Mouse (Mus musculus) lung, postnatal 0 days (tissue): ENCODE measurements at regions not wholly inside any gene's neighbourhood (a gene's known extent, or its start where the extent isn't known, plus 50 kb on each side); places are given as distances from the start of the nearest gene placed in this dataset.

Source experiments
- ATAC-seq: fragments of 200-750 bp; cut with Nextera tagmentation; 2 replicates; pipeline ENCODE4 v1.8.0; 2017; ENCODE audit warnings: moderate library complexity
- DNase-seq: peaks from one replicate; pipeline ENCODE4 v3.0.0-alpha.2; 2016; ENCODE audit warnings: low spot score
- H3K27ac ChIP-seq: fragments of 300-500 bp; sonication (generic); 2 replicates; pipeline ENCODE4 v1.5.1; 2014; ENCODE audit warnings: antibody characterized with exemption, mild to moderate bottlenecking, low read length, mixed read lengths
- H3K27me3 ChIP-seq: fragments of 300-500 bp; sonication (generic); replicated peaks from 2 replicates; pipeline ENCODE4 v1.6.1; 2014; ENCODE audit warnings: low read length, mixed read lengths; ENCODE audit not compliant: insufficient read depth
- H3K36me3 ChIP-seq: fragments of 300-500 bp; sonication (generic); 2 replicates; pipeline ENCODE4 v1.6.1; 2014; ENCODE audit warnings: low read length, mixed read lengths; ENCODE audit not compliant: insufficient read depth
- H3K4me1 ChIP-seq: fragments of 300-500 bp; sonication (generic); 2 replicates; pipeline ENCODE4 v1.6.1; 2014; ENCODE audit warnings: antibody characterized with exemption, low read depth, low read length, mixed read lengths; ENCODE audit not compliant: insufficient read depth
- H3K4me2 ChIP-seq: fragments of 300-500 bp; sonication (generic); replicated peaks from 2 replicates; pipeline ENCODE4 v1.6.1; 2014; ENCODE audit warnings: low read depth, mild to moderate bottlenecking, low read length, moderate library complexity, mixed read lengths
- H3K4me3 ChIP-seq: fragments of 300-500 bp; sonication (generic); 2 replicates; pipeline ENCODE4 v1.5.1; 2014; ENCODE audit warnings: low read depth, low read length
- H3K9ac ChIP-seq: fragments of 300-500 bp; sonication (generic); replicated peaks from 2 replicates; pipeline ENCODE4 v1.6.1; 2014; ENCODE audit warnings: low read depth, mild to moderate bottlenecking
- H3K9me3 ChIP-seq: fragments of 300-500 bp; sonication (generic); 2 replicates; pipeline ENCODE4 v1.6.1; 2016; ENCODE audit warnings: low read length, mixed read lengths
- CTCF ChIP-seq: IDR thresholded peaks from 2 replicates; pipeline ENCODE4 v1.5.1; 2016; ENCODE audit warnings: antibody characterized with exemption, mild to moderate bottlenecking
- EP300 ChIP-seq: IDR thresholded peaks from 2 replicates; pipeline ENCODE4 v1.6.1; 2016; ENCODE audit warnings: antibody characterized with exemption, mild to moderate bottlenecking, control low read depth
- WGBS: fragments of 180-500 bp; shearing (Covaris S2); extraction: QIAGEN DNeasy Blood & Tissue Kit; methylation state at CpG from one replicate; pipeline ENCODE4 v1.1.7; 2014; 5-methylcytosine and 5-hydroxymethylcytosine counted together

DNA sequence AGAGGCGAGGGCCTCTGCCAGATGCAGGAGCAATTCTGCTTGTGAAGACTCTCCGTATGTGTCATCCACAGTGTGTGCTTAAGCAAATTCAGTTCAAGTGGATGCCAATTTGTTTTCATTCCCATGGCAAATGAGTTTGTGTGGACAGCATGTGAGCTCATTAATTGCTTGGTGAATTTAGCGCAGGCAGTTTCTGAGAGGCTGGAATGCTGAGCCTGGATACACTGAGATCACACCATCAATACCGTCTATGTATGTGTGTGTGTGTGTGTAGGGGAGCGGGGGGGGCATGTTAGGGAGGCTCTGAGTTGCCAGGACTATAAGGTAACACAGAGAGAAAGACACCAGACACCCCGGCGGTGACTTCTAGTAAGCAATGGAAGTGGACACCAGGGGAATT, 191.9 kb downstream of the C1d start:
- H3K36me3 ChIP-seq = no peaks in the 10 kb centered on the region
- no peak overlapping the region for H3K4me2 ChIP-seq
- 91% methylated on average over 7 of the region's 7 CpGs for WGBS
- no peaks in the 10 kb centered on the region for H3K27me3 ChIP-seq
- no peak overlapping the region for H3K27ac ChIP-seq
- no peaks in the 10 kb centered on the region for H3K9me3 ChIP-seq
- no peak overlapping the region for H3K9ac ChIP-seq
- no peaks in the 10 kb centered on the region for H3K4me1 ChIP-seq
- DNase-seq (no peak), ATAC-seq (no peak)
- TF ChIP-seq EP300 (no peak), CTCF (no peak)
- no peak overlapping the region for H3K4me3 ChIP-seq

- DNase-seq (no peak), ATAC-seq (no peak)
- H3K4me3 ChIP-seq = no peak overlapping the region
- H3K36me3 ChIP-seq = no peaks in the 10 kb centered on the region
- H3K27ac ChIP-seq = no peak overlapping the region
- H3K4me1 ChIP-seq = no peaks in the 10 kb centered on the region
- no peak overlapping the region for H3K4me2 ChIP-seq
- H3K9ac ChIP-seq = no peak overlapping the region
- no peaks in the 10 kb centered on the region for H3K9me3 ChIP-seq
- 69% methylated on average over 7 of the region's 7 CpGs for WGBS
- no peaks in the 10 kb centered on the region for H3K27me3 ChIP-seq
- TF ChIP-seq CTCF = no peak
- TF ChIP-seq EP300 = no peak
These were observed 193.1 kb downstream of the C1d start for GRCm38 (mm10) chr11:17450360-17451045.

GRCm38 (mm10) chr11:17451451-17451850, 194.1 kb downstream of the C1d start:
- Histone ChIP-seq H3K36me3 (no peaks in the 10 kb centered on the region), H3K4me2 (no peak overlapping the region), H3K4me1 (no peaks in the 10 kb centered on the region), H3K9ac (no peak overlapping the region), H3K9me3 (no peaks in the 10 kb centered on the region), H3K4me3 (no peak overlapping the region), H3K27ac (no peak overlapping the region), H3K27me3 (no peaks in the 10 kb centered on the region)
- 83% methylated on average over 2 of the region's 2 CpGs for WGBS
- DNase-seq (no peak), ATAC-seq (no peak)
- TF ChIP-seq EP300 (no peak), CTCF (no peak)

DNA sequence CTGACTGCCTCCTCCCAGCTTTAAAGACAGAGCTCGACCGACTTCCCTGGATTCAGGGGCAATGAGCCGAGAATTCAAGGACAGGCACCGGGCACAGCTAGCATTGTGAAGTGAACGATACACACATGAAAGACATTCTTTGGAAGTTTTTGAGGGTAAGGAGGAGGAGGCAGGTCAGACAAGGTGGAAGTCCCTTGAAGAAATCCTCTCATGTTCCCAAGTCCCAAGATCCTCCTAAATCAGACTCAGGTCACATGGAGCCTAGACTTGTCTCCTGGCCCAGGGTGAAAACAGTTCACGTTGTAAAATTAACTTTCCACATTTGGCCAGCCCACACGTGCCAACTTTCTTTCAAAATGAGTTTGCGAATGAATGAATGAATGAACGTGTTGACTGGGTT, 196.2 kb downstream of the C1d start:
- ATAC-seq (no peak), DNase-seq (no peak)
- Histone ChIP-seq H3K27me3 (no peaks in the 10 kb centered on the region), H3K4me1 (no peaks in the 10 kb centered on the region), H3K4me3 (no peak overlapping the region), H3K9me3 (no peaks in the 10 kb centered on the region), H3K36me3 (no peaks in the 10 kb centered on the region), H3K9ac (no peak overlapping the region), H3K4me2 (no peak overlapping the region), H3K27ac (no peak overlapping the region)
- TF ChIP-seq CTCF = no peak
- no peak for TF ChIP-seq EP300
- WGBS = 71% methylated on average over 9 of the region's 9 CpGs

- TF ChIP-seq CTCF (no peak), EP300 (no peak)
- Histone ChIP-seq H3K4me3 (no peak overlapping the region), H3K9me3 (no peaks in the 10 kb centered on the region), H3K9ac (no peak overlapping the region), H3K27me3 (no peaks in the 10 kb centered on the region), H3K27ac (no peak overlapping the region), H3K36me3 (no peaks in the 10 kb centered on the region), H3K4me2 (no peak overlapping the region), H3K4me1 (no peaks in the 10 kb centered on the region)
- 71% methylated on average over 4 of the region's 4 CpGs for WGBS
- no peak for ATAC-seq
- DNase-seq = no peak
These were observed 201.6 kb downstream of the C1d start for GRCm38 (mm10) chr11:17458946-17459345.

DNA sequence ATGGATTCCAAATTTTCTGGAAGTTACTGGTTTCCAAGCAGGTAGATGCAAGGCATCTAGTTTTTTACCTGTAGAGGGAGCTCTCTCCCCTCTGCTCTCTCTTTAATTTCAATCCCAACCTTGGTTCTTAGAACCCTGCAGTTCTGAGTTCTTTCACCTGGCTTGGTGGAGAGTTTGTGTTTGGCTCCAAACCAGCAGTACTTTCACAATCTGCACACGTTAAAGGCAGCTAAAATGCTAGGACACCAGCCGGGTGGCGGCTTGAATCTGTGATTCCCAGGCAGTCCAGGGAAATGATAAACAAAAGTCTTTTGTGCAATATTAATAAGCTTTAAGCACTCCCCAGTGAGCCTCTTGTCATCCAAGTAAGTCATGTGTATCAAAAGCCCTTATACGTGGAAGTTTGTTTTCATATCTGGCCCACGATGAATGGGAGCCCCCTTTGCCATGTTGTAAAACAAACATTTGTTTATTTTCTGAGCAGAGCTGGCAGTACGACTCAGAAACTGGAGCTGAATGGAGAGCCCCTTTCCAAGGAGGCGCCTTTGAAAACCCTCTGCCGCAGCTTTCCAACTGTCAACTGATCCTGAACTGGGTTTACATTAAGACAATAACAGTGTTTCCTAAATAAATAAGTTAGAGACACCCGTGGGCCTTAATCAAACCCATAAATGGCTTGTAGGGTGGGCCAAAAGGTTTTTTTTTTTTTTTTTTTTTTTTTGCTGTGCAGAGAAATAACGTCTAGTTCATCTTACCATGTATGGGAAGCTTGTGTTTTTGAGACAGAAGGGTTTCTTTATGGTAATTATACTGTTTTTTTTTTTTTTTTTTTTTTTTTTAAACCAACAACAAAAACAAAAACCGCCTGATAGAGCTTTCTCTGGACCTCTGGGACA, 202.9 kb downstream of the C1d start:
- Histone ChIP-seq H3K27ac (peak overlapping the region; percentile 54), H3K27me3 (no peaks in the 10 kb centered on the region), H3K9me3 (no peaks in the 10 kb centered on the region), H3K9ac (peak overlapping the region; percentile 12; the same call in 1 of the 2 replicates), H3K4me3 (peak overlapping the region; percentile 4; the same call in 1 of the 2 replicates), H3K4me1 (no peaks in the 10 kb centered on the region), H3K4me2 (peak overlapping the region; percentile 42), H3K36me3 (no peaks in the 10 kb centered on the region)
- peak; percentile 78 for DNase-seq
- WGBS = 11% methylated on average over 11 of the region's 11 CpGs
- peak; percentile 53 for ATAC-seq
- TF ChIP-seq CTCF (peak; percentile 69), EP300 (0 out of 2 replicates have a peak, but pooled peaks have one; percentile 24)
